Mouse (Mus musculus) lung, embryonic 14.5 days (tissue): ENCODE results near the gene Cyb561a3. TPM values are rescaled to one million over a fixed set of nuclear protein-coding genes. Genes with fewer than 3 reads are reported as not detected.

Experiments
- ATAC-seq: fragments of 200-750 bp; cut with Nextera tagmentation; 2 replicates; pipeline ENCODE4 v1.8.0; 2017; ENCODE audit warnings: mild to moderate bottlenecking, moderate TSS enrichment, moderate library complexity; ENCODE audit not compliant: insufficient read depth
- DNase-seq: peaks from one replicate; pipeline ENCODE4 v3.0.0-alpha.2; 2015
- H3K27ac ChIP-seq: fragments of 300-500 bp; sonication (generic); 2 replicates; pipeline ENCODE4 v1.5.1; 2014; ENCODE audit warnings: low read depth, mild to moderate bottlenecking, moderate library complexity
- H3K27me3 ChIP-seq: fragments of 300-500 bp; sonication (generic); 2 replicates; pipeline ENCODE4 v1.6.1; 2014; ENCODE audit warnings: low read length, control low read depth; ENCODE audit not compliant: insufficient read depth
- H3K36me3 ChIP-seq: fragments of 300-500 bp; sonication (generic); 2 replicates; pipeline ENCODE4 v1.6.1; 2014; ENCODE audit warnings: control low read depth; ENCODE audit not compliant: insufficient read depth
- H3K4me1 ChIP-seq: fragments of 300-500 bp; sonication (generic); 2 replicates; pipeline ENCODE4 v1.6.1; 2014; ENCODE audit warnings: antibody characterized with exemption, control low read depth; ENCODE audit not compliant: insufficient read depth
- H3K4me2 ChIP-seq: fragments of 300-500 bp; sonication (generic); 2 replicates; pipeline ENCODE4 v1.6.1; 2014; ENCODE audit warnings: mild to moderate bottlenecking
- H3K4me3 ChIP-seq: fragments of 300-500 bp; sonication (generic); 2 replicates; pipeline ENCODE4 v1.5.1; 2014; ENCODE audit warnings: low read depth, low read length
- H3K9ac ChIP-seq: fragments of 300-500 bp; sonication (generic); 2 replicates; pipeline ENCODE4 v1.6.1; 2014
- H3K9me3 ChIP-seq: fragments of 300-500 bp; sonication (generic); 2 replicates; pipeline ENCODE4 v1.6.1; 2016; ENCODE audit warnings: low read depth, low read length, control low read depth
- CTCF ChIP-seq: IDR thresholded peaks from 2 replicates; pipeline ENCODE4 v1.5.1; 2016; ENCODE audit warnings: antibody characterized with exemption, low read depth
- WGBS: fragments of 180-500 bp; shearing (Covaris S2); extraction: QIAGEN DNeasy Blood & Tissue Kit; methylation state at CpG from one replicate; pipeline ENCODE4 v1.1.7; 2014; 5-methylcytosine and 5-hydroxymethylcytosine counted together
- polyA plus RNA-seq: library from polyadenylated mRNA; unstranded; fragments of >200 nt; fragmentation: Nextera tagmentation; extraction: Ambion mirVana; gene quantifications from 2 replicates; pipeline ENCODE4 v1.2.1, GENCODE M21; 2014

The Cyb561a3 gene
- polyA plus RNA-seq, 1 experiment from 2014 or later = 18.0 TPM

DNA sequence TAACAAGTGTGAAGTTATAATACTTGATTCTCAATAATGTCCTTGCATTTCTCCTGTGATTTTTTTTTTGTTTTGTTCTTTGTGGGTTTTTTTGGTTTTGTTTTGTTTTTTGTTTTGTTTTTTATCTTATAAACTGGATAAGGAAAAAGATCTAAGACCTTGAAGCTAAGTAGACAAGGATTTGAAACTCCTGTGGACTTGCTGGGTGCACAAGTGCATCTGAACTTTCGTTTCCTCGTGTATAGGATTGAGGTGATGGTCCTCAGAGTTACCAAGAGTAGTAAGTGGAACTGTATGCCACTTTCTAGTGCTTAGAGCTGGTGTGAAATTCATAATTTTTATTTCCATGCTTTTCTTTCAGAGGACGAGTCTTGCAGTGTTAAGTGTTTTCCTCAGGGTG, 3.1 kb downstream of the Cyb561a3 start:
- 61% methylated on average over 3 of the region's 3 CpGs for WGBS

GRCm38 (mm10) chr19:10580761-10581160, 3.8 kb downstream of the Cyb561a3 start:
- Histone ChIP-seq H3K9ac (no peak overlapping the region), H3K4me2 (no peak overlapping the region), H3K4me1 (peaks cover 4% of the 10 kb centered on the region; the same call in 1 of the 2 replicates), H3K27me3 (no peaks in the 10 kb centered on the region), H3K27ac (no peak overlapping the region), H3K4me3 (no peak overlapping the region), H3K9me3 (no peaks in the 10 kb centered on the region), H3K36me3 (0 out of 2 replicates have a peak, but pooled peaks cover 9% of the 10 kb centered on the region)
- WGBS = 80% methylated on average over 3 of the region's 3 CpGs
- no peak for TF ChIP-seq CTCF
- no peak for DNase-seq
- ATAC-seq = no peak

More for the DNA sequence above, 3.1 kb downstream of the Cyb561a3 start:
- Histone ChIP-seq H3K27ac (no peak overlapping the region), H3K27me3 (no peaks in the 10 kb centered on the region), H3K36me3 (0 out of 2 replicates have a peak, but pooled peaks cover 10% of the 10 kb centered on the region), H3K4me1 (peaks cover 4% of the 10 kb centered on the region; the same call in 1 of the 2 replicates), H3K9me3 (no peaks in the 10 kb centered on the region), H3K4me2 (no peak overlapping the region), H3K9ac (no peak overlapping the region), H3K4me3 (no peak overlapping the region)
- ATAC-seq (no peak), DNase-seq (no peak)
- TF ChIP-seq CTCF = no peak

DNA sequence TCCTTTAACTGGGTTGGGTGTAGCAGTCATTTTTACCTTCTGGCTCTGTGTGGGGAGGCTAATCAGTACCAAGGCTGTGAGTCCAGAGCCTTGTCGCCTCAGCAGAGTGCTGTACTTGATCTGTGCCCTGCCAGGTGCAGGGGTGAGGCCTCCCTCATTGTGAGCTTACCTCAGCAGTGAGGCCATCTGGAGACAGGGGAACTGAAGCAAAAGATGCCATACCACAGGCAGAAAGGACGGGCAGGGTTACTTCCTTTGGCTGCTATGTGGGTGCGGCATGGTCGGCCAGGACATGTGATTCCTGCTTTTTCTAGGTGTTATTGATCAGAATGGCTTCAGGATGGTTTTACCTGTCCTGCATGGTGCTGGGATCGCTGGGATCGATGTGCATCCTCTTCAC, 5.0 kb downstream of the Cyb561a3 start:
- no peaks in the 10 kb centered on the region for H3K27me3 ChIP-seq
- TF ChIP-seq CTCF = no peak
- no peaks in the 10 kb centered on the region for H3K4me1 ChIP-seq
- ATAC-seq (no peak), DNase-seq (no peak)
- WGBS = 81% methylated on average over 6 of the region's 6 CpGs
- H3K4me3 ChIP-seq = no peak overlapping the region
- H3K27ac ChIP-seq = no peak overlapping the region
- no peaks in the 10 kb centered on the region for H3K9me3 ChIP-seq
- H3K36me3 ChIP-seq = 0 out of 2 replicates have a peak, but pooled peaks cover 9% of the 10 kb centered on the region
- no peak overlapping the region for H3K4me2 ChIP-seq
- H3K9ac ChIP-seq = no peak overlapping the region

GRCm38 (mm10) chr19:10583550-10584146, 6.7 kb downstream of the Cyb561a3 start:
- Histone ChIP-seq H3K4me2 (no peak overlapping the region), H3K4me3 (no peak overlapping the region), H3K9me3 (no peaks in the 10 kb centered on the region), H3K36me3 (peaks cover 15% of the 10 kb centered on the region; the same call in 1 of the 2 replicates), H3K27me3 (no peaks in the 10 kb centered on the region), H3K4me1 (no peaks in the 10 kb centered on the region), H3K9ac (no peak overlapping the region), H3K27ac (no peak overlapping the region)
- WGBS = 69% methylated on average over 7 of the region's 7 CpGs
- TF ChIP-seq CTCF = no peak
- ATAC-seq = no peak
- DNase-seq = no peak

DNA sequence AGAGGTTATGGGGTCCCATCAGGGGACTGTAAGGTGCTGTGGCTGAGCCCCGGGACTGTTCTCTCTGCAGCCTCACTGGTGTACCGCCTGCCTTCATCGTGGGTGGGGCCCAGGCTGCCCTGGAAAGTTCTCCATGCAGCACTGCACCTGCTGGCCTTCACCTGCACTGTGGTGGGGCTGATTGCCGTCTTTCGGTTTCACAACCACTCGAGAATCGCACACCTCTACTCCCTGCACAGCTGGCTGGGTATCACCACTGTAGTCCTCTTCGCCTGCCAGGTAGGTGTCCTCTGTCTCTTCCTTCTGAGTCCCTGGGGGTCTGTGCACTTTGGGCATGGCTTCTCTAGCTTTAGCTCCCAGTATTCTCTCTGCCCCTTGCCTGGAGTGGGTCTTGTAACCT, 8.1 kb downstream of the Cyb561a3 start:
- no peaks in the 10 kb centered on the region for H3K27me3 ChIP-seq
- no peak overlapping the region for H3K27ac ChIP-seq
- no peak overlapping the region for H3K4me2 ChIP-seq
- 82% methylated on average over 8 of the region's 8 CpGs for WGBS
- no peak overlapping the region for H3K9ac ChIP-seq
- H3K4me3 ChIP-seq = no peak overlapping the region
- no peak for ATAC-seq
- peaks cover 15% of the 10 kb centered on the region; the same call in 1 of the 2 replicates for H3K36me3 ChIP-seq
- no peaks in the 10 kb centered on the region for H3K9me3 ChIP-seq
- no peak for TF ChIP-seq CTCF
- H3K4me1 ChIP-seq = no peaks in the 10 kb centered on the region
- DNase-seq = no peak

GRCm38 (mm10) chr19:10587231-10587630, 10.3 kb downstream of the Cyb561a3 start:
- no peak for TF ChIP-seq CTCF
- Histone ChIP-seq H3K27me3 (no peaks in the 10 kb centered on the region), H3K27ac (no peak overlapping the region), H3K4me2 (no peak overlapping the region), H3K36me3 (peaks cover 9% of the 10 kb centered on the region; the same call in 1 of the 2 replicates), H3K4me3 (no peak overlapping the region), H3K9ac (no peak overlapping the region), H3K4me1 (no peaks in the 10 kb centered on the region), H3K9me3 (no peaks in the 10 kb centered on the region)
- no peak for DNase-seq
- 86% methylated on average over 8 of the region's 8 CpGs for WGBS
- no peak for ATAC-seq

DNA sequence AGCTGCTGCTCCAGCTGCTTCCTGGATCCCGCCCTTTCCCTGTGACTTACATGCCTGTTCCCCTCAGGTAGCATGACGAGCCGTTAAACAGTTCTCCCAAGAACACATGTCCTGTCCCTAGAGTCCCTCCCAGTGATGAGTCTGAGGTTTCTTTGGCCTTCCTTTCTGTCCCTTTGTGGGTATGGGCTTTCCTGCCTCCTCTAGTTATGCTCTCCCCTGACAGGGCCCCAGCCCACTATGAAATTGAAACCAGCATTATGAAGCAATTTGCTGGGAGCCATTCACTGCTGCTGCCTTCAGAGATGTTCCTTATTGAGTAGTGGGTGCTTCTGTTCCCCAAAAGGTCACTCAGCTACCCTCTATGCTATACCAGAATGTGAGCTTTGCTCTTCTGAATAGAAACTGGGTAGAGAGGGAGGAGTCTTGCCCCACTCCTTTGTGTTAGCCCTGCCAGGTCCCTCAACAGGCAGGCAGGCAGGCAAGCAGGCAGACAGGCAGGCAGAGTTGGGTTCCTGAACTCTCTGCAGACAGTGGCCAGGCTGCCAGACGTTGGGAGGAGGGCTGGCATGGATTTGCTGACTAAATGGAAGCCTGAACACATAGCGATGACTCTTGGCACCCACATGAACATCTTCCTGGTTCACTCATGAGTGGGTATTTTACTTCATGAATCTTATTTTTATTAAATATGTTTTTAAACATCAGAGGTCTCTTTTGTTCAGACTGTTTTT, 12.3 kb downstream of the Cyb561a3 start:
- H3K4me3 ChIP-seq = no peak overlapping the region
- 65% methylated on average over 5 of the region's 5 CpGs for WGBS
- TF ChIP-seq CTCF = no peak

More for the DNA sequence above, 12.3 kb downstream of the Cyb561a3 start:
- Histone ChIP-seq H3K36me3 (peaks cover 10% of the 10 kb centered on the region), H3K27me3 (no peaks in the 10 kb centered on the region), H3K27ac (no peak overlapping the region), H3K9ac (no peak overlapping the region), H3K9me3 (no peaks in the 10 kb centered on the region), H3K4me1 (no peaks in the 10 kb centered on the region), H3K4me2 (no peak overlapping the region)
- ATAC-seq (no peak), DNase-seq (no peak)
